Mouse (Mus musculus): ENCODE measurements at regions not wholly inside any gene's neighbourhood (a gene's known extent, or its start where the extent isn't known, plus 50 kb on each side); places are given as distances from the start of the nearest gene placed in this dataset.

GRCm38 (mm10) chr16:53071887-53072682 is 618.2 kb upstream of the Alcam start:
- no peaks in the 10 kb centered on the region for H3K27me3 ChIP-seq (ENCODE audit: control insufficient read depth, insufficient read depth, low read length)
- no peaks in the 10 kb centered on the region for H3K4me1 ChIP-seq (ENCODE audit: control insufficient read depth, insufficient read depth, low read length)
- no peak overlapping the region for H3K4me3 ChIP-seq (ENCODE audit: low read depth, low read length)
- no peak for ATAC-seq (ENCODE audit: low read depth)
- no peaks in the 10 kb centered on the region for H3K36me3 ChIP-seq (ENCODE audit: control insufficient read depth, insufficient read depth, low read length)
- WGBS, result 81% methylated on average over 9 of the region's 9 CpGs
- H3K9me3 ChIP-seq (ENCODE audit: control insufficient read depth, low read length), result no peaks in the 10 kb centered on the region
- no peak overlapping the region for H3K9ac ChIP-seq (replicated peaks; ENCODE audit: low read depth, low read length)
- H3K27ac ChIP-seq (ENCODE audit: low read depth, low read length), result no peak overlapping the region
- H3K4me2 ChIP-seq (ENCODE audit: low read depth, low read length), result no peak overlapping the region

GRCm38 (mm10) chr16:53064151-53064550 is 610.3 kb upstream of the Alcam start:
- H3K36me3 ChIP-seq (ENCODE audit: control insufficient read depth, insufficient read depth, low read length), result no peaks in the 10 kb centered on the region
- no peaks in the 10 kb centered on the region for H3K4me1 ChIP-seq (ENCODE audit: control insufficient read depth, insufficient read depth, low read length)
- H3K9ac ChIP-seq (replicated peaks; ENCODE audit: low read depth, low read length), result no peak overlapping the region
- no peak overlapping the region for H3K4me3 ChIP-seq (ENCODE audit: low read depth, low read length)
- H3K9me3 ChIP-seq (ENCODE audit: control insufficient read depth, low read length), result no peaks in the 10 kb centered on the region
- H3K27ac ChIP-seq (ENCODE audit: low read depth, low read length), result no peak overlapping the region
- no peak overlapping the region for H3K4me2 ChIP-seq (ENCODE audit: low read depth, low read length)
- no peaks in the 10 kb centered on the region for H3K27me3 ChIP-seq (ENCODE audit: control insufficient read depth, insufficient read depth, low read length)
- ATAC-seq (ENCODE audit: low read depth), result no peak
- WGBS, result 80% methylated on average over 3 of the region's 3 CpGs

GRCm38 (mm10) chr16:53063061-53063460 is 609.2 kb upstream of the Alcam start:
- no peak for ATAC-seq (ENCODE audit: low read depth)
- Histone ChIP-seq H3K4me1 (ENCODE audit: control insufficient read depth, insufficient read depth, low read length) (no peaks in the 10 kb centered on the region), H3K9me3 (ENCODE audit: control insufficient read depth, low read length) (no peaks in the 10 kb centered on the region), H3K4me3 (ENCODE audit: low read depth, low read length) (no peak overlapping the region), H3K27me3 (ENCODE audit: control insufficient read depth, insufficient read depth, low read length) (no peaks in the 10 kb centered on the region), H3K27ac (ENCODE audit: low read depth, low read length) (no peak overlapping the region), H3K36me3 (ENCODE audit: control insufficient read depth, insufficient read depth, low read length) (no peaks in the 10 kb centered on the region), H3K4me2 (ENCODE audit: low read depth, low read length) (no peak overlapping the region), H3K9ac (replicated peaks; ENCODE audit: low read depth, low read length) (no peak overlapping the region)
- 76% methylated on average over 5 of the region's 5 CpGs for WGBS

- Histone ChIP-seq H3K4me2 (ENCODE audit: low read depth, low read length) (no peak overlapping the region), H3K36me3 (ENCODE audit: control insufficient read depth, insufficient read depth, low read length) (no peaks in the 10 kb centered on the region), H3K9me3 (ENCODE audit: control insufficient read depth, low read length) (no peaks in the 10 kb centered on the region), H3K4me3 (ENCODE audit: low read depth, low read length) (no peak overlapping the region), H3K4me1 (ENCODE audit: control insufficient read depth, insufficient read depth, low read length) (no peaks in the 10 kb centered on the region), H3K27me3 (ENCODE audit: control insufficient read depth, insufficient read depth, low read length) (no peaks in the 10 kb centered on the region), H3K27ac (ENCODE audit: low read depth, low read length) (no peak overlapping the region), H3K9ac (replicated peaks; ENCODE audit: low read depth, low read length) (no peak overlapping the region)
- peak; percentile 78 for ATAC-seq (ENCODE audit: low read depth)
- WGBS, result 30% methylated on average over 1 of the region's 1 CpGs
Observed at GRCm38 (mm10) chr16:53026056-53026455, 572.2 kb upstream of the Alcam start.

- no peak overlapping the region for H3K4me2 ChIP-seq (ENCODE audit: low read depth, low read length)
- no peaks in the 10 kb centered on the region for H3K9me3 ChIP-seq (ENCODE audit: control insufficient read depth, low read length)
- no peaks in the 10 kb centered on the region for H3K27me3 ChIP-seq (ENCODE audit: control insufficient read depth, insufficient read depth, low read length)
- no peak for ATAC-seq (ENCODE audit: low read depth)
- no peak overlapping the region for H3K9ac ChIP-seq (replicated peaks; ENCODE audit: low read depth, low read length)
- H3K36me3 ChIP-seq (ENCODE audit: control insufficient read depth, insufficient read depth, low read length), result no peaks in the 10 kb centered on the region
- H3K4me1 ChIP-seq (ENCODE audit: control insufficient read depth, insufficient read depth, low read length), result no peaks in the 10 kb centered on the region
- WGBS, result 76% methylated on average over 1 of the region's 1 CpGs
- no peak overlapping the region for H3K4me3 ChIP-seq (ENCODE audit: low read depth, low read length)
- no peak overlapping the region for H3K27ac ChIP-seq (ENCODE audit: low read depth, low read length)
Observed at GRCm38 (mm10) chr16:53011847-53012246, 558.0 kb upstream of the Alcam start.

GRCm38 (mm10) chr16:52988852-52989397 is 535.1 kb upstream of the Alcam start:
- H3K9ac ChIP-seq (replicated peaks; ENCODE audit: low read depth, low read length), result no peak overlapping the region
- 81% methylated on average over 1 of the region's 1 CpGs for WGBS
- H3K36me3 ChIP-seq (ENCODE audit: control insufficient read depth, insufficient read depth, low read length), result no peaks in the 10 kb centered on the region
- no peaks in the 10 kb centered on the region for H3K4me1 ChIP-seq (ENCODE audit: control insufficient read depth, insufficient read depth, low read length)
- no peak overlapping the region for H3K4me3 ChIP-seq (ENCODE audit: low read depth, low read length)
- no peak overlapping the region for H3K4me2 ChIP-seq (ENCODE audit: low read depth, low read length)
- no peaks in the 10 kb centered on the region for H3K27me3 ChIP-seq (ENCODE audit: control insufficient read depth, insufficient read depth, low read length)
- ATAC-seq (ENCODE audit: low read depth), result no peak
- no peaks in the 10 kb centered on the region for H3K9me3 ChIP-seq (ENCODE audit: control insufficient read depth, low read length)
- no peak overlapping the region for H3K27ac ChIP-seq (ENCODE audit: low read depth, low read length)

GRCm38 (mm10) chr16:52984336-52984735 is 530.5 kb upstream of the Alcam start:
- Histone ChIP-seq H3K27me3 (ENCODE audit: control insufficient read depth, insufficient read depth, low read length) (no peaks in the 10 kb centered on the region), H3K9me3 (ENCODE audit: control insufficient read depth, low read length) (no peaks in the 10 kb centered on the region), H3K27ac (ENCODE audit: low read depth, low read length) (no peak overlapping the region), H3K4me3 (ENCODE audit: low read depth, low read length) (no peak overlapping the region), H3K9ac (replicated peaks; ENCODE audit: low read depth, low read length) (no peak overlapping the region), H3K4me1 (ENCODE audit: control insufficient read depth, insufficient read depth, low read length) (no peaks in the 10 kb centered on the region), H3K4me2 (ENCODE audit: low read depth, low read length) (no peak overlapping the region), H3K36me3 (ENCODE audit: control insufficient read depth, insufficient read depth, low read length) (no peaks in the 10 kb centered on the region)
- no peak for ATAC-seq (ENCODE audit: low read depth)
- WGBS, result 62% methylated on average over 1 of the region's 1 CpGs

- Histone ChIP-seq H3K27me3 (ENCODE audit: control insufficient read depth, insufficient read depth, low read length) (no peaks in the 10 kb centered on the region), H3K9me3 (ENCODE audit: control insufficient read depth, low read length) (no peaks in the 10 kb centered on the region), H3K36me3 (ENCODE audit: control insufficient read depth, insufficient read depth, low read length) (no peaks in the 10 kb centered on the region), H3K4me2 (ENCODE audit: low read depth, low read length) (no peak overlapping the region), H3K27ac (ENCODE audit: low read depth, low read length) (no peak overlapping the region), H3K4me1 (ENCODE audit: control insufficient read depth, insufficient read depth, low read length) (no peaks in the 10 kb centered on the region), H3K9ac (replicated peaks; ENCODE audit: low read depth, low read length) (no peak overlapping the region), H3K4me3 (ENCODE audit: low read depth, low read length) (no peak overlapping the region)
- 96% methylated on average over 2 of the region's 2 CpGs for WGBS
- ATAC-seq (ENCODE audit: low read depth), result no peak
Observed at GRCm38 (mm10) chr16:52980995-52981394, 527.1 kb upstream of the Alcam start.

- no peak overlapping the region for H3K4me2 ChIP-seq (ENCODE audit: low read depth, low read length)
- no peaks in the 10 kb centered on the region for H3K4me1 ChIP-seq (ENCODE audit: control insufficient read depth, insufficient read depth, low read length)
- H3K27me3 ChIP-seq (ENCODE audit: control insufficient read depth, insufficient read depth, low read length), result no peaks in the 10 kb centered on the region
- no peak overlapping the region for H3K4me3 ChIP-seq (ENCODE audit: low read depth, low read length)
- no peaks in the 10 kb centered on the region for H3K36me3 ChIP-seq (ENCODE audit: control insufficient read depth, insufficient read depth, low read length)
- WGBS, result 100% methylated on average over 2 of the region's 2 CpGs
- no peak for ATAC-seq (ENCODE audit: low read depth)
- H3K9ac ChIP-seq (replicated peaks; ENCODE audit: low read depth, low read length), result no peak overlapping the region
- H3K9me3 ChIP-seq (ENCODE audit: control insufficient read depth, low read length), result no peaks in the 10 kb centered on the region
- H3K27ac ChIP-seq (ENCODE audit: low read depth, low read length), result no peak overlapping the region
Observed at GRCm38 (mm10) chr16:52972811-52973210, 518.9 kb upstream of the Alcam start.

Measured in neural tube, embryonic 14.5 days (tissue).